Mouse (Mus musculus): ENCODE data around the gene Ksr2. TPM values are rescaled to one million over a fixed set of nuclear protein-coding genes. Genes with fewer than 3 reads are reported as not detected.

Gene Ksr2
- polyA plus RNA-seq, 1 experiment from 2014 or later = 6.0 TPM

GRCm38 (mm10) chr5:117485411-117485810, 71.6 kb downstream of the Ksr2 start:
- H3K27ac ChIP-seq (ENCODE audit: low read depth, low read length) = no peak overlapping the region
- H3K4me2 ChIP-seq (ENCODE audit: low read length) = no peak overlapping the region
- no peaks in the 10 kb centered on the region for H3K36me3 ChIP-seq (ENCODE audit: control insufficient read depth, insufficient read depth, low read length)
- H3K4me3 ChIP-seq (ENCODE audit: low read length) = no peak overlapping the region
- no peak for ATAC-seq
- no peak overlapping the region for H3K9ac ChIP-seq (ENCODE audit: low read depth, low read length)
- no peaks in the 10 kb centered on the region for H3K9me3 ChIP-seq (ENCODE audit: control insufficient read depth, low read length)
- no peaks in the 10 kb centered on the region for H3K4me1 ChIP-seq (ENCODE audit: control insufficient read depth, insufficient read depth, low read depth, low read length)
- H3K27me3 ChIP-seq (replicated peaks; ENCODE audit: control insufficient read depth, insufficient read depth, low read length) = no peaks in the 10 kb centered on the region
- 79% methylated on average over 6 of the region's 6 CpGs for WGBS

- Histone ChIP-seq H3K9ac (ENCODE audit: low read depth, low read length) (no peak overlapping the region), H3K27me3 (replicated peaks; ENCODE audit: control insufficient read depth, insufficient read depth, low read length) (no peaks in the 10 kb centered on the region), H3K27ac (ENCODE audit: low read depth, low read length) (no peak overlapping the region), H3K4me2 (ENCODE audit: low read length) (no peak overlapping the region), H3K4me3 (ENCODE audit: low read length) (no peak overlapping the region), H3K9me3 (ENCODE audit: control insufficient read depth, low read length) (no peaks in the 10 kb centered on the region), H3K4me1 (ENCODE audit: control insufficient read depth, insufficient read depth, low read depth, low read length) (no peaks in the 10 kb centered on the region), H3K36me3 (ENCODE audit: control insufficient read depth, insufficient read depth, low read length) (no peaks in the 10 kb centered on the region)
- ATAC-seq = no peak
- 65% methylated on average over 7 of the region's 7 CpGs for WGBS
Measured at GRCm38 (mm10) chr5:117486092-117486491, 72.3 kb downstream of the Ksr2 start.

GRCm38 (mm10) chr5:117488155-117488554, 74.4 kb downstream of the Ksr2 start:
- H3K4me1 ChIP-seq (ENCODE audit: control insufficient read depth, insufficient read depth, low read depth, low read length) = peaks cover 6% of the 10 kb centered on the region
- H3K9me3 ChIP-seq (ENCODE audit: control insufficient read depth, low read length) = no peaks in the 10 kb centered on the region
- no peak overlapping the region for H3K27ac ChIP-seq (ENCODE audit: low read depth, low read length)
- H3K27me3 ChIP-seq (replicated peaks; ENCODE audit: control insufficient read depth, insufficient read depth, low read length) = no peaks in the 10 kb centered on the region
- ATAC-seq = no peak
- H3K4me2 ChIP-seq (ENCODE audit: low read length) = no peak overlapping the region
- no peak overlapping the region for H3K9ac ChIP-seq (ENCODE audit: low read depth, low read length)
- H3K36me3 ChIP-seq (ENCODE audit: control insufficient read depth, insufficient read depth, low read length) = no peaks in the 10 kb centered on the region
- 83% methylated on average over 6 of the region's 6 CpGs for WGBS
- no peak overlapping the region for H3K4me3 ChIP-seq (ENCODE audit: low read length)

GRCm38 (mm10) chr5:117488670-117489325, 75.0 kb downstream of the Ksr2 start:
- Histone ChIP-seq H3K27ac (ENCODE audit: low read depth, low read length) (no peak overlapping the region), H3K36me3 (ENCODE audit: control insufficient read depth, insufficient read depth, low read length) (no peaks in the 10 kb centered on the region), H3K4me1 (ENCODE audit: control insufficient read depth, insufficient read depth, low read depth, low read length) (peaks cover 12% of the 10 kb centered on the region), H3K9ac (ENCODE audit: low read depth, low read length) (no peak overlapping the region), H3K4me2 (ENCODE audit: low read length) (no peak overlapping the region), H3K4me3 (ENCODE audit: low read length) (no peak overlapping the region), H3K27me3 (replicated peaks; ENCODE audit: control insufficient read depth, insufficient read depth, low read length) (no peaks in the 10 kb centered on the region), H3K9me3 (ENCODE audit: control insufficient read depth, low read length) (no peaks in the 10 kb centered on the region)
- WGBS = 88% methylated on average over 16 of the region's 16 CpGs
- no peak for ATAC-seq

GRCm38 (mm10) chr5:117492933-117493863, 79.4 kb downstream of the Ksr2 start:
- peak overlapping the region; percentile 55 for H3K9ac ChIP-seq (ENCODE audit: low read depth, low read length)
- WGBS = 9% methylated on average over 31 of the region's 31 CpGs
- peak; percentile 68 for ATAC-seq

GRCm38 (mm10) chr5:117493947-117494346, 80.1 kb downstream of the Ksr2 start:
- H3K27ac ChIP-seq (ENCODE audit: low read depth, low read length) = peak overlapping the region; percentile 72; the same call in 1 of the 2 replicates
- peak overlapping the region; percentile 31 for H3K4me3 ChIP-seq (ENCODE audit: low read length)

More at GRCm38 (mm10) chr5:117492933-117493863, 79.4 kb downstream of the Ksr2 start:
- Histone ChIP-seq H3K27ac (ENCODE audit: low read depth, low read length) (peak overlapping the region; percentile 72), H3K9me3 (ENCODE audit: control insufficient read depth, low read length) (no peaks in the 10 kb centered on the region), H3K4me3 (ENCODE audit: low read length) (peak overlapping the region; percentile 31), H3K4me2 (ENCODE audit: low read length) (peak overlapping the region; percentile 69), H3K36me3 (ENCODE audit: control insufficient read depth, insufficient read depth, low read length) (no peaks in the 10 kb centered on the region), H3K27me3 (replicated peaks; ENCODE audit: control insufficient read depth, insufficient read depth, low read length) (no peaks in the 10 kb centered on the region), H3K4me1 (ENCODE audit: control insufficient read depth, insufficient read depth, low read depth, low read length) (peaks cover 12% of the 10 kb centered on the region)

GRCm38 (mm10) chr5:117497084-117497483, 83.3 kb downstream of the Ksr2 start:
- Histone ChIP-seq H3K27ac (ENCODE audit: low read depth, low read length) (no peak overlapping the region), H3K36me3 (ENCODE audit: control insufficient read depth, insufficient read depth, low read length) (no peaks in the 10 kb centered on the region), H3K9ac (ENCODE audit: low read depth, low read length) (no peak overlapping the region), H3K4me1 (ENCODE audit: control insufficient read depth, insufficient read depth, low read depth, low read length) (peaks cover 12% of the 10 kb centered on the region), H3K9me3 (ENCODE audit: control insufficient read depth, low read length) (no peaks in the 10 kb centered on the region), H3K4me3 (ENCODE audit: low read length) (no peak overlapping the region), H3K27me3 (replicated peaks; ENCODE audit: control insufficient read depth, insufficient read depth, low read length) (no peaks in the 10 kb centered on the region), H3K4me2 (ENCODE audit: low read length) (no peak overlapping the region)
- WGBS = 61% methylated on average over 21 of the region's 21 CpGs
- ATAC-seq = no peak

More at GRCm38 (mm10) chr5:117493947-117494346, 80.1 kb downstream of the Ksr2 start:
- Histone ChIP-seq H3K9me3 (ENCODE audit: control insufficient read depth, low read length) (no peaks in the 10 kb centered on the region), H3K9ac (ENCODE audit: low read depth, low read length) (no peak overlapping the region; the same call in 1 of the 2 replicates), H3K36me3 (ENCODE audit: control insufficient read depth, insufficient read depth, low read length) (no peaks in the 10 kb centered on the region), H3K27me3 (replicated peaks; ENCODE audit: control insufficient read depth, insufficient read depth, low read length) (no peaks in the 10 kb centered on the region), H3K4me1 (ENCODE audit: control insufficient read depth, insufficient read depth, low read depth, low read length) (peaks cover 12% of the 10 kb centered on the region), H3K4me2 (ENCODE audit: low read length) (peak overlapping the region; percentile 69)
- peak; percentile 68 for ATAC-seq
- 19% methylated on average over 7 of the region's 7 CpGs for WGBS

GRCm38 (mm10) chr5:117502611-117503010, 88.8 kb downstream of the Ksr2 start:
- WGBS = 85% methylated on average over 5 of the region's 5 CpGs
- H3K9me3 ChIP-seq (ENCODE audit: control insufficient read depth, low read length) = no peaks in the 10 kb centered on the region
- H3K4me2 ChIP-seq (ENCODE audit: low read length) = no peak overlapping the region
- H3K36me3 ChIP-seq (ENCODE audit: control insufficient read depth, insufficient read depth, low read length) = no peaks in the 10 kb centered on the region; the same call in 1 of the 2 replicates
- no peak for ATAC-seq
- no peak overlapping the region for H3K9ac ChIP-seq (ENCODE audit: low read depth, low read length)
- no peaks in the 10 kb centered on the region for H3K4me1 ChIP-seq (ENCODE audit: control insufficient read depth, insufficient read depth, low read depth, low read length)
- H3K27me3 ChIP-seq (replicated peaks; ENCODE audit: control insufficient read depth, insufficient read depth, low read length) = no peaks in the 10 kb centered on the region; the same call in 1 of the 2 replicates
- H3K4me3 ChIP-seq (ENCODE audit: low read length) = no peak overlapping the region
- H3K27ac ChIP-seq (ENCODE audit: low read depth, low read length) = no peak overlapping the region

GRCm38 (mm10) chr5:117504431-117504830, 90.6 kb downstream of the Ksr2 start:
- Histone ChIP-seq H3K9me3 (ENCODE audit: control insufficient read depth, low read length) (no peaks in the 10 kb centered on the region), H3K27ac (ENCODE audit: low read depth, low read length) (no peak overlapping the region), H3K9ac (ENCODE audit: low read depth, low read length) (no peak overlapping the region), H3K4me1 (ENCODE audit: control insufficient read depth, insufficient read depth, low read depth, low read length) (no peaks in the 10 kb centered on the region), H3K4me2 (ENCODE audit: low read length) (no peak overlapping the region), H3K4me3 (ENCODE audit: low read length) (no peak overlapping the region), H3K27me3 (replicated peaks; ENCODE audit: control insufficient read depth, insufficient read depth, low read length) (no peaks in the 10 kb centered on the region; the same call in 1 of the 2 replicates), H3K36me3 (ENCODE audit: control insufficient read depth, insufficient read depth, low read length) (no peaks in the 10 kb centered on the region; the same call in 1 of the 2 replicates)
- no peak for ATAC-seq
- 87% methylated on average over 5 of the region's 5 CpGs for WGBS
